Mouse (Mus musculus) cerebellum, postnatal 4 days (tissue): ENCODE results near the gene Rab9b.

Experiments used
- DNase-seq, 2 experiments: peaks; one replicate each; pipeline ENCODE4 v3.0.0; 2022; ENCODE audit warnings: low spot score in 2 of 2, mixed read lengths in 1 of 2

Rab9b gene

GRCm38 (mm10) chrX:136868061-136869040 is at the start of gene Rab9b:
Gene Rab9b, minus strand, starts transcription at chrX:136868755.
- peak; percentile 20 to 28 for DNase-seq

GRCm38 (mm10) chrX:136904369-136904768 is 35.8 kb upstream of the Rab9b start:
- DNase-seq, result no peak

GRCm38 (mm10) chrX:136895757-136896156 is 27.2 kb upstream of the Rab9b start:
- no peak for DNase-seq

- DNase-seq, result no peak
Measured at GRCm38 (mm10) chrX:136850300-136850699, 18.3 kb downstream of the Rab9b start.

- DNase-seq, result no peak
Measured at GRCm38 (mm10) chrX:136828610-136829009, 39.9 kb downstream of the Rab9b start.

- DNase-seq, result no peak
Measured at GRCm38 (mm10) chrX:136825016-136825415, 43.5 kb downstream of the Rab9b start.

- DNase-seq, result no peak
Measured at GRCm38 (mm10) chrX:136822371-136822770, 46.2 kb downstream of the Rab9b start, which contains the start of gene Plp1. Gene Plp1, plus strand, starts transcription at chrX:136822671.

GRCm38 (mm10) chrX:136820250-136820649 is 48.3 kb downstream of the Rab9b start:
- peak; percentile 52 to 75 for DNase-seq

- no peak for DNase-seq
Measured at GRCm38 (mm10) chrX:136819752-136820151, 48.8 kb downstream of the Rab9b start.
